Mouse (Mus musculus): ENCODE results near the gene Arhgef25. TPM values are rescaled to one million over a fixed set of nuclear protein-coding genes. Genes with fewer than 3 reads are reported as not detected.

The Arhgef25 gene
- polyA plus RNA-seq, 2 experiments = 3.4 to 7.7 TPM

DNA sequence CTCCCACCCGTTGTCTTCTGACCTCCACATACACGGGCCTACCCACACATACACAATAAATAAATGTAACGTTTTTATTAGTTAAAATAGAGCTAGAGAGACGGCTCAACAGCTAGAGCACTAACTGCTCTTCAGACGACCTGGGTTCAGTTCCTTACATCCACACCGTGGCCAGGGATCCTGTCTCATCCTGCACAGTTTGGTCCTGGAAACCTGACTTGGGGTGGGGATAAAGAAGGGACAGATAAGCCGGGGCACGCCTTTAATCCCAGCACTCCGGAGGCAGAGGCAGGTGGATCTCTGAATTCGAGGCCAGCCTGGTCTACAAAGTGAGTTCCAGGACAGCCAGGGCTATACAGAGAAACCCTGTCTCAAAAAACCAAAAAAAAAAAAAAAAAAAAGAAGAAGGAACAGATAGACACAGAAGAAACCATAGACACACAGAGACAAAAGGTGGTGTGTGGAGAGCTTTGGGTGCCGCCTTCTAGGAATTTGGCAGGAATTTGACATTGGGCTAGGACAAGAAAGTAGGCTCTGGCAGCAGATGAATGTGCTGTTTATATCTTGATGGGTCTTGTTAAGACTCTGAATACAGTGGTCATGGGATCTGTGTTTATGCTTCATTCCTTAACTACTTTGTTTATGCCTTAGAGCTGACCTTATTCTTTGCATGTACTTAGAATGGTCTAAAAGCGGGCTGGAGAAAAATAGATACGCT, 24.0 kb upstream of the Arhgef25 start:
- Histone ChIP-seq H3K9me3 (ENCODE audit: control insufficient read depth, low read length) (no peaks in the 10 kb centered on the region), H3K9ac (replicated peaks) (no peak overlapping the region), H3K4me2 (ENCODE audit: low read depth) (no peak overlapping the region), H3K36me3 (replicated peaks; ENCODE audit: control insufficient read depth, insufficient read depth, low read depth) (peaks cover 7% of the 10 kb centered on the region), H3K27ac (no peak overlapping the region), H3K27me3 (ENCODE audit: control insufficient read depth, insufficient read depth, low read length) (no peaks in the 10 kb centered on the region), H3K4me3 (ENCODE audit: insufficient read depth in 1 of 2, low read depth in 2 of 2, low read length in 2 of 2) (no peak overlapping the region), H3K4me1 (replicated peaks; ENCODE audit: control insufficient read depth in 2 of 2, insufficient read depth in 2 of 2, low read length in 1 of 2) (peaks cover 16 to 26% of the 10 kb centered on the region in 2 experiments)
- DNase-seq (ENCODE audit: low read depth in 3 of 3, low spot score in 3 of 3) = no peak
- ATAC-seq (ENCODE audit: insufficient read depth) = no peak
- TF ChIP-seq EP300 (IDR thresholded peaks at IDR 0.05; ENCODE audit: low read depth) (no peak), CTCF (IDR thresholded peaks at IDR 0.05; ENCODE audit: low read depth) (no peak)
- 73% methylated on average over 13 of the region's 13 CpGs for WGBS (ENCODE audit: insufficient replicate concordance)

GRCm38 (mm10) chr10:127213272-127213671, 23.4 kb upstream of the Arhgef25 start:
- TF ChIP-seq CTCF (IDR thresholded peaks at IDR 0.05; ENCODE audit: low read depth) (no peak), EP300 (IDR thresholded peaks at IDR 0.05; ENCODE audit: low read depth) (no peak)
- no peak overlapping the region for H3K9ac ChIP-seq (replicated peaks)
- ATAC-seq (ENCODE audit: insufficient read depth) (no peak), DNase-seq (ENCODE audit: low read depth in 3 of 3, low spot score in 3 of 3) (no peak)
- no peak overlapping the region for H3K27ac ChIP-seq
- H3K4me2 ChIP-seq (ENCODE audit: low read depth) = no peak overlapping the region
- H3K9me3 ChIP-seq (ENCODE audit: control insufficient read depth, low read length) = no peaks in the 10 kb centered on the region
- no peak overlapping the region for H3K4me3 ChIP-seq (ENCODE audit: insufficient read depth in 1 of 2, low read depth in 2 of 2, low read length in 2 of 2)
- peaks cover 13% of the 10 kb centered on the region for H3K36me3 ChIP-seq (replicated peaks; ENCODE audit: control insufficient read depth, insufficient read depth, low read depth)
- H3K4me1 ChIP-seq (replicated peaks; ENCODE audit: control insufficient read depth in 2 of 2, insufficient read depth in 2 of 2, low read length in 1 of 2) = peaks cover 16 to 28% of the 10 kb centered on the region in 2 experiments
- no peaks in the 10 kb centered on the region for H3K27me3 ChIP-seq (ENCODE audit: control insufficient read depth, insufficient read depth, low read length)
- WGBS (ENCODE audit: insufficient replicate concordance) = 84% methylated on average over 8 of the region's 8 CpGs

GRCm38 (mm10) chr10:127211414-127211854, 21.6 kb upstream of the Arhgef25 start, which contains the start of gene Pip4k2c:
Pip4k2c (minus strand) TSS chr10:127211585.
- Histone ChIP-seq H3K27me3 (ENCODE audit: control insufficient read depth, insufficient read depth, low read length) (no peaks in the 10 kb centered on the region), H3K9me3 (ENCODE audit: control insufficient read depth, low read length) (no peaks in the 10 kb centered on the region), H3K4me1 (replicated peaks; ENCODE audit: control insufficient read depth in 2 of 2, insufficient read depth in 2 of 2, low read length in 1 of 2) (peaks cover 24 to 30% of the 10 kb centered on the region in 2 experiments), H3K27ac (peak within 1 kb of the TSS; percentile 80), H3K4me2 (ENCODE audit: low read depth) (peak within 1 kb of the TSS; percentile 88), H3K9ac (replicated peaks) (peak within 1 kb of the TSS; percentile 88), H3K4me3 (ENCODE audit: insufficient read depth in 1 of 2, low read depth in 2 of 2, low read length in 2 of 2) (peak within 1 kb of the TSS; percentile 89 to 97), H3K36me3 (replicated peaks; ENCODE audit: control insufficient read depth, insufficient read depth, low read depth) (peaks cover 31% of the 10 kb centered on the region)
- DNase-seq (ENCODE audit: low read depth in 3 of 3, low spot score in 3 of 3) (peak; percentile 80 to 83 (median 80)), ATAC-seq (ENCODE audit: insufficient read depth) (peak; percentile 92)
- TF ChIP-seq CTCF (IDR thresholded peaks at IDR 0.05; ENCODE audit: low read depth) (no peak), EP300 (IDR thresholded peaks at IDR 0.05; ENCODE audit: low read depth) (peak; percentile 27; the same call in 1 of the 2 replicates)
- under 1% methylated on average over 47 of the region's 47 CpGs for WGBS (ENCODE audit: insufficient replicate concordance)

GRCm38 (mm10) chr10:127210961-127211405, 21.1 kb upstream of the Arhgef25 start:
- ATAC-seq (ENCODE audit: insufficient read depth) = peak; percentile 71
- H3K9me3 ChIP-seq (ENCODE audit: control insufficient read depth, low read length) = no peaks in the 10 kb centered on the region
- peaks cover 27 to 34% of the 10 kb centered on the region in 2 experiments for H3K4me1 ChIP-seq (replicated peaks; ENCODE audit: control insufficient read depth in 2 of 2, insufficient read depth in 2 of 2, low read length in 1 of 2)
- H3K4me2 ChIP-seq (ENCODE audit: low read depth) = peak overlapping the region; percentile 88
- H3K27ac ChIP-seq = peak overlapping the region; percentile 80
- TF ChIP-seq CTCF (IDR thresholded peaks at IDR 0.05; ENCODE audit: low read depth) = no peak
- DNase-seq (ENCODE audit: low read depth in 3 of 3, low spot score in 3 of 3) = no peak
- 1% methylated on average over 23 of the region's 25 CpGs for whole genome bisulfite sequencing (ENCODE audit: insufficient replicate concordance)
- H3K9ac ChIP-seq (replicated peaks) = peak overlapping the region; percentile 88
- peak overlapping the region; percentile 89 to 97 for H3K4me3 ChIP-seq (ENCODE audit: insufficient read depth in 1 of 2, low read depth in 2 of 2, low read length in 2 of 2)
- H3K27me3 ChIP-seq (ENCODE audit: control insufficient read depth, insufficient read depth, low read length) = no peaks in the 10 kb centered on the region
- H3K36me3 ChIP-seq (replicated peaks; ENCODE audit: control insufficient read depth, insufficient read depth, low read depth) = peaks cover 36% of the 10 kb centered on the region

- Histone ChIP-seq H3K9me3 (ENCODE audit: control insufficient read depth, low read length) (no peaks in the 10 kb centered on the region), H3K27ac (peak overlapping the region; percentile 80), H3K4me2 (ENCODE audit: low read depth) (peak overlapping the region; percentile 88), H3K27me3 (ENCODE audit: control insufficient read depth, insufficient read depth, low read length) (no peaks in the 10 kb centered on the region), H3K4me1 (replicated peaks; ENCODE audit: control insufficient read depth in 2 of 2, insufficient read depth in 2 of 2, low read length in 1 of 2) (peaks cover 33 to 42% of the 10 kb centered on the region in 2 experiments), H3K9ac (replicated peaks) (peak overlapping the region; percentile 88), H3K36me3 (replicated peaks; ENCODE audit: control insufficient read depth, insufficient read depth, low read depth) (peaks cover 43% of the 10 kb centered on the region), H3K4me3 (ENCODE audit: insufficient read depth in 1 of 2, low read depth in 2 of 2, low read length in 2 of 2) (peak overlapping the region; percentile 89 to 97)
- WGBS (ENCODE audit: insufficient replicate concordance) = 42% methylated on average over 13 of the region's 13 CpGs
- no peak for DNase-seq (ENCODE audit: low read depth in 3 of 3, low spot score in 3 of 3)
- TF ChIP-seq EP300 (IDR thresholded peaks at IDR 0.05; ENCODE audit: low read depth) = no peak
- TF ChIP-seq CTCF (IDR thresholded peaks at IDR 0.05; ENCODE audit: low read depth) = no peak
- no peak for ATAC-seq (ENCODE audit: insufficient read depth)
Observed at GRCm38 (mm10) chr10:127209928-127210570, 20.2 kb upstream of the Arhgef25 start.

Data from liver, embryonic 14.5 days (tissue).